Mouse (Mus musculus): ENCODE results near the gene Scn3b.

The Scn3b gene

DNA sequence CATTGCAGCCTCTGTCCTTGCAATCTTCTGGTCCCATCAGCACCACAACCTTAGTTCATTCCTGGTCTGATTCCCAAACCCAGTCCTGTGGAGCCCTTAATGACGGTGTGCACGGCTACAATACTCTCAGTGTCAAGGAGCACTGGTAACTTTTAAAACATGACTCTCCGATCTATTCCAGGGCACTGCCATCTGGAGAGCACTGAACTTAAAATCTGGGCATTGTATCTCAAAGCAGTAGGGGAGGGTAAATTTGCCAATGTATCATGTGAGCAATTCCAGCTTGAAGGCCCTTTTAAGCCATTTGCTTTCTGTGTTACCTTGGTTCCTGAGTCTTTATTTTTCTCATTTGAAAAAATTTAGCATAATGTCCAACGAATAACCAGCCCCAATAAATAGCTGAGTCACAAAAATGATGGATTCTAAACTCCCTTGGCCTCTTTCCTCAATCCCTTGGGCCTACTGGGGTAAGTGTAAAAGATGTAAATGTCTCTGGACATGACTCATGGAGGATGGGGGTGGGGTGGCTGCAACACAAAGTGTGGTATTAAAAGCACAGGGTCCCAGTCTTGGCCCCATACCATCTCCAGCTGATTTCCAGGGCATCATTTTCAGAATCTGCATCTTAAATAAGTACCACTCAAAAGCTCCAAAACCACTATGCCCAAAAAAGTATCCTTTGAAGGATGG, 68.3 kb downstream of the Scn3b start:
- DNase-seq (ENCODE audit: low spot score in 2 of 2), result no peak

DNA sequence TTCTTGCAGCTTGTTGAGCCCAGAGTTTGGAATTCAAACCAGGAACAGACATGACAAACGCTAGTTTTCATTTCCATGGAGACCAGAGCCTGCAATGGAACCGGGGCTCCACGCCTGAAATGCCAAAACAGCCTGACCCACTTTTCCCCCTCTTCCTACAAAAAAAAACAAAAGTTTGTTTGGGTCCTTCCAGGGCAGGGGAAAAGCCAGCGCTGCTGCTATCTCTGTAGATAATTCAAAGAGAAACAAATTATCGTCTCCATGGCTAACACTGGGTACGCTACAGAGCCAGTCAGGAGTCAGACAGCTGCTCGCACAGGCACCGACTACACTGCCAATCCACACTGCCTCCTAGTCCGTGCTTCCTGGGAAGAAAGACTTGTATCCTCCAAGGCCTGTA, 70.6 kb downstream of the Scn3b start:
- no peak for DNase-seq (ENCODE audit: low spot score in 2 of 2)
